Mouse (Mus musculus): ENCODE data around the gene Cib3.

The Cib3 gene

DNA sequence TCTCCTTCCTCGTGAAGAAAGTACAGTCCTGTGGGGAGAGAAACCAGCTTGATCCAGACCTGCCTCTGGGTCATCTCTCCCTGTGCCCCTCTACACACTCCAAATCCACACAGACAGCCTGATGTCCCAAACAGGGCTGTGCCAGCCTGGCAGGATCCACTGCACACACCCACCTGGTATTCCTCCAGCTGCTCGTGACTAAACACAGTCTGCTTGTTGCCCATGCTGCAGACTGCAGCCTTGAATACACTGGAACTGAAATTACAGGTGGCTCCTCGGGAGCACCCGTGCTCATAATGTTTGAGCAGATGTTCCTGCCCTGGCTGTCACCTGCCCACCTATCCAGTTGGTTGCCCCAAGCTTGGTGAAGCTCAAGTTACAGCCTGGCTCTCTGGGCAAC is at the start of gene Cib3:
TSS of gene Cib3 (minus strand) at position 87 of the 400 bp plus-strand sequence.
- no peak for DNase-seq (ENCODE audit: low spot score)

DNA sequence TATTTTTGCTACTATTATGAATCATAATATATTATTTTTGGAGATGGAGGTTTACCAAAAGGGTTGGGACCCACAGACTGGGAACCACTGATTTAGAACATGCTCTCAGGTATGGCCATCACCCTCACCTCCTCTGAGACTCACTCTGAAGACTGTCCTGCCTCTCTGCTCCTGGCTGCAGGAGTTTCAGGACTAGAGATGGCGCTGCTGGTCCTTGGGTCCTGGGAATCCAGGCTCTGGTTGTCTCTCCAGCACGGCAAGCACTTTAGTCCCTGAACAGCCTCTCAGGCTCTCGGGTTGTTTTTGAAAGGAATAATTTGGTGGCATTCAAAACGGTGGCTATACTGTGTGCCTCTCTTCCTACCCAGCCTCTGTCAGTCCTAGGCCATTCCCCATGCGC is 49.2 kb upstream of the Cib3 start:
- DNase-seq (ENCODE audit: low spot score), result peak; percentile 36

DNA sequence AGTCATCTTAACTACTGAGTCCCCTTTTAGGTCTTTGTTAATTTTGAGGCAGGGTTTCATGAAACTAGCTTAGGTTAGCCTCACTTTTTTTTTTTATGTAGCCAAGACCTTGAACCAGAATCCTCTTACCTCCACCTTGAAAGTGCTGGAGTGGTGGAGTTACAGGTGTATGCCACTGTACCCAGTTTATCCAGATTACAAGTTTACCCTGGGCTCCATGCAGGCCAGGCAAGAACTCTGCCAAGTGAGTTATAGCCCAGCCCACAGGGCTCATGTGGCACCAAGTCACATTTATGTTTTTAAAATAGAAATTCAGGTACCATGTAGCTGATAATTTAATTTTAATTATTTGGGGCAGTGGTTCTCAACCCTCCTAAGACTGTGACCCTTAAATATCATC is 48.8 kb upstream of the Cib3 start:
- no peak for DNase-seq (ENCODE audit: low spot score)

DNA sequence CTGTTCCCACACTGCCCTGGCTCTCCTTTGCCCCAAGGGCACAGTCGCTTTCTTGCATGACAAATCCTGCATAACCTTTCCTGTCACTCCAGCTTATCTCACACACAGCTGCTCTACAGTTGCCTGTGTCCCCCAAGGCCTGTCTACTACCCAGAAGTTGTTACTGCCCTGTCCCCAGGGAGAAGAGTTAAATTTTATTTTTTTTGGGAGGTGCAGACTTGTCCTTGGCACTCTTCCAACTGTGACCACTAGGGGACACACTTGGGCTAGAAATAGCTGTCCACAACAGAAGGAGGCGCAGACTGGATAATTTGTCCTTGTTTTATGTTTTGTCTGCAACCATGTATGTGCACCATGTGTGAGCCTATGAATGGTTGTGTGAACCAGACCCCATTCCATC is 48.4 kb upstream of the Cib3 start:
- DNase-seq (ENCODE audit: low spot score), result peak; percentile 47

- DNase-seq (ENCODE audit: low spot score), result no peak
Observed at GRCm38 (mm10) chr8:72260585-72260984, 47.9 kb upstream of the Cib3 start.

GRCm38 (mm10) chr8:72259862-72260261 is 47.2 kb upstream of the Cib3 start:
- DNase-seq (ENCODE audit: low spot score), result no peak

- DNase-seq (ENCODE audit: low spot score), result no peak
Observed at GRCm38 (mm10) chr8:72257902-72258238, 45.2 kb upstream of the Cib3 start.

- DNase-seq (ENCODE audit: low spot score), result peak; percentile 36
Observed at GRCm38 (mm10) chr8:72257171-72257901, 44.7 kb upstream of the Cib3 start.

DNA sequence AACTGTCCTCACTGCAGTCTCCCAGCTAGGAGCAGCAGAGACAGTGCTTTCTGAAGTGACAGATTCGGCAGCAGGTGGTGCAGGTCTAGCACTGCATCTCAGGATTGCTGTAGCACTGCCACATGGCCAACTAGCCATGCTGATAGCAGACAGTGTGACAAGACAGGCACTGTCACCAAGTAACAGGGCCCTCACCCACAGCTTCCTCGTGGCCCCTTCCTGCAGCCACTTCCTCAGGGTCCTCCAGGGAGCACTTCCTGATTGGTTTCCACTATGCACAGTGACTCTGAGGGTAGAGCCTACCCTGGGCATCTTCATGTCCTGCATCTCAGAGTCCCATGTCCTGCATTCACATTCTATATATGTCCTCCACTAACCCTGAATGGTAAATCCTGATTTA is 32.0 kb upstream of the Cib3 start:
- DNase-seq (ENCODE audit: low spot score), result no peak

- no peak for DNase-seq (ENCODE audit: low spot score)
Observed at GRCm38 (mm10) chr8:72242226-72242625, 29.6 kb upstream of the Cib3 start.

DNA sequence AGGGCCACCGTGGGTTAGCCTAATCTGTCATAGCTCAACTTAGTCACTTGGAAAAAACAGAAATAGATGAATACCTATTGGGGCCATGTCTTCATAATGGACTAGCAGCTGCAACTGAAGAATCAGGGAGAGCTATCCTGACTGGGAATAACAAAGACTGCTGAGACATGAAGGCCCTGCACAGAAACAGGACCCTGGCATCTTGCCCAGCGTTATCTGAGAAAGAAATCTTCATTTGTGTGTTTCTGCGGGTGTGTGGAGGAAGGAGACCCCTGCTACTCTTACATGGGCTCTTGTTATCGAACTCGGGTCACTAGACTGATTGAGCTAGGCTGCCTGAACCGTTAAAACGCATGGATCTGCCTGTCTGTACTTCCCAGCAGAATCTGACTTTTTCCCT is 28.3 kb upstream of the Cib3 start:
- no peak for DNase-seq (ENCODE audit: low spot score)

- DNase-seq (ENCODE audit: low spot score), result no peak
Observed at GRCm38 (mm10) chr8:72240403-72240763, 27.7 kb upstream of the Cib3 start.

GRCm38 (mm10) chr8:72239499-72240402 is 27.1 kb upstream of the Cib3 start, which contains the start of gene Ap1m1:
Ap1m1 (plus strand) TSS chr8:72240018.
- DNase-seq (ENCODE audit: low spot score), result peak; percentile 96

- DNase-seq (ENCODE audit: low spot score), result no peak
Observed at GRCm38 (mm10) chr8:72222656-72223055, 10.0 kb upstream of the Cib3 start.

GRCm38 (mm10) chr8:72220758-72221157 is 8.1 kb upstream of the Cib3 start:
- no peak for DNase-seq (ENCODE audit: low spot score)

- DNase-seq (ENCODE audit: low spot score), result peak; percentile 80
Observed at GRCm38 (mm10) chr8:72219541-72220363, 7.1 kb upstream of the Cib3 start, which contains the start of gene Fam32a. Fam32a (plus strand) TSS chr8:72219730.

- no peak for DNase-seq (ENCODE audit: low spot score)
Observed at GRCm38 (mm10) chr8:72218781-72219540, 6.3 kb upstream of the Cib3 start.

- DNase-seq (ENCODE audit: low spot score), result no peak
Observed at GRCm38 (mm10) chr8:72215871-72216270, 3.2 kb upstream of the Cib3 start.

GRCm38 (mm10) chr8:72215060-72215459 is 2.4 kb upstream of the Cib3 start:
- DNase-seq (ENCODE audit: low spot score), result no peak

DNA sequence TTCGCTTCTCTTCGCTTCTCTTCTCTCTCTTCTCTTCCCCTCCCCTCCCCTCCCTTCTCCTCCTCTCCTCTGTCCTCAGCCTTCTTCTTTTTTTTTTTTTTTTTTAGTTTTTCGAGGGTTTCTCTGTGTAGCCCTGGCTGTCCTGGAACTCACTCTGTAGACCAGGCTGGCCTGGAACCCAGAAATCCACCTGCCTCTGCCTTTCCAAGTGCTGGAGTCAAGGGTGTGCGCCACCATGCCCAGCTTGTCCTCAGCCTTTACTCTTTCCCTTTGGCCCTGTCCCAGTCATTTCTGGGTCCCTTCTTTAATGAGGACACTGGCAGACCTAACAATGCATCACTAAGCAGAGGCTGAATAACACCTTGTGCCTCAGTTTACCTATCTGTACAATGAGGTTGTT is 899 bp upstream of the Cib3 start, which contains the start of gene Gm11034:
TSS of gene Gm11034 (minus strand) at position 101 of the 400 bp plus-strand sequence.
- no peak for DNase-seq (ENCODE audit: low spot score)

- DNase-seq (ENCODE audit: low spot score), result no peak
Observed at GRCm38 (mm10) chr8:72211846-72212245, 791 bp downstream of the Cib3 start.

Data from ovary, postnatal 36 days (tissue).